Mouse (Mus musculus) ovary, postnatal 36 days (tissue): ENCODE measurements around the gene Gpn3.
"Not testable (repeated sequence)": the region's sequence is repeated elsewhere in the genome, so short reads cannot be mapped to it uniquely, and the experiment has no call there.

Experiments used
- DNase-seq: peaks from one replicate; pipeline ENCODE4 v3.0.0; 2022; ENCODE audit warnings: low spot score, mixed read lengths

Gpn3 gene

GRCm38 (mm10) chr5:122390671-122391070 is 19.0 kb downstream of the Gpn3 start:
- DNase-seq: no peak

GRCm38 (mm10) chr5:122391178-122391785 is 19.6 kb downstream of the Gpn3 start:
- no peak for DNase-seq

- peak; percentile 90 for DNase-seq
These were observed 20.1 kb downstream of the Gpn3 start, which contains the start of gene Arpc3 for GRCm38 (mm10) chr5:122391786-122392180. Gene Arpc3 (plus strand): TSS chr5:122391878.

GRCm38 (mm10) chr5:122392227-122393004 is 20.7 kb downstream of the Gpn3 start:
- no peak for DNase-seq

GRCm38 (mm10) chr5:122393887-122394286 is 22.2 kb downstream of the Gpn3 start:
- peak; percentile 60 for DNase-seq

GRCm38 (mm10) chr5:122396791-122397190 is 25.1 kb downstream of the Gpn3 start:
- no peak for DNase-seq

GRCm38 (mm10) chr5:122397495-122397894 is 25.8 kb downstream of the Gpn3 start:
- no peak for DNase-seq

- no peak for DNase-seq
These were observed 28.2 kb downstream of the Gpn3 start for GRCm38 (mm10) chr5:122399871-122400270.

- no peak for DNase-seq
These were observed 29.1 kb downstream of the Gpn3 start for GRCm38 (mm10) chr5:122400628-122401302.

GRCm38 (mm10) chr5:122401303-122401640 is 29.6 kb downstream of the Gpn3 start:
- DNase-seq: peak; percentile 71

- DNase-seq: no peak
These were observed 30.5 kb downstream of the Gpn3 start for GRCm38 (mm10) chr5:122402160-122402559.

GRCm38 (mm10) chr5:122402772-122403171 is 31.1 kb downstream of the Gpn3 start:
- no peak for DNase-seq

- no peak for DNase-seq
These were observed 31.7 kb downstream of the Gpn3 start for GRCm38 (mm10) chr5:122403362-122403761.

- no peak for DNase-seq
These were observed 33.9 kb downstream of the Gpn3 start for GRCm38 (mm10) chr5:122405537-122405936.

- DNase-seq: no peak
These were observed 38.3 kb downstream of the Gpn3 start for GRCm38 (mm10) chr5:122409692-122410645.

GRCm38 (mm10) chr5:122411892-122412291 is 40.2 kb downstream of the Gpn3 start:
- DNase-seq: no peak

- no peak for DNase-seq
These were observed 41.1 kb downstream of the Gpn3 start for GRCm38 (mm10) chr5:122412826-122413225.

- DNase-seq: no peak
These were observed 42.7 kb downstream of the Gpn3 start for GRCm38 (mm10) chr5:122414351-122414750.

GRCm38 (mm10) chr5:122415465-122415864 is 43.8 kb downstream of the Gpn3 start:
- DNase-seq: no peak

- DNase-seq: not testable (repeated sequence)
These were observed 49.0 kb downstream of the Gpn3 start for GRCm38 (mm10) chr5:122420676-122421075.

GRCm38 (mm10) chr5:122421271-122422068 is 49.8 kb downstream of the Gpn3 start, which contains the start of gene Anapc7:
Gene Anapc7 (plus strand): TSS chr5:122421693.
- DNase-seq: no peak
